Mouse (Mus musculus): ENCODE measurements at regions not wholly inside any gene's neighbourhood (a gene's known extent, or its start where the extent isn't known, plus 50 kb on each side); places are given as distances from the start of the nearest gene placed in this dataset.

DNA sequence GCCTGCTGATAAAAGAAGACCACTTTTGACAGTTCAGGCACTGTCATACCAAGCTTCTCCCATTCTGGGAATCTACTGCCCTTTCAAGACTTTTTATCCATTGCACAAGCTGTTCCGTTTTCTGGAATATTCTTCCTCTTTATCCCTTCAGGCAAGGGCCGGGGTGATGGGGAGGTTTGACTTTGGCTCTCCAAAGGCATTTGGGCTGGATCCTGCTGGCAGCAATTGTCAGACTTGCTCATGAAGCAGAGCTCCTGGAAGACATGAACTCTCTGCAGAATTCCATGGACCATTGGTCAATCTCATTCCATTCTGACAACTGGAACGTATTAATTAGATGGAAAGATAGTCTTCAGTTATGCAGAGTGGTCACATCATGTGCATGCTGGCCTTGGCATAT lies 146.6 kb downstream of the Ptpn20 start:
- no peak for TF ChIP-seq POLR2A (IDR thresholded peaks at IDR 0.05; ENCODE audit: control insufficient read depth, low read depth, low read length)
- no peaks in the 10 kb centered on the region for H3K36me3 ChIP-seq (ENCODE audit: control insufficient read depth, insufficient read depth, low read length)
- no peak overlapping the region for H3K4me3 ChIP-seq (ENCODE audit: control insufficient read depth, low read depth, low read length)
- H3K27me3 ChIP-seq (ENCODE audit: control insufficient read depth, insufficient read depth, low read length) = no peaks in the 10 kb centered on the region
- H3K4me1 ChIP-seq (ENCODE audit: control insufficient read depth, insufficient read depth, low read length) = no peaks in the 10 kb centered on the region
- no peak overlapping the region for H3K27ac ChIP-seq (ENCODE audit: control insufficient read depth, insufficient read depth, low read depth, low read length)

DNA sequence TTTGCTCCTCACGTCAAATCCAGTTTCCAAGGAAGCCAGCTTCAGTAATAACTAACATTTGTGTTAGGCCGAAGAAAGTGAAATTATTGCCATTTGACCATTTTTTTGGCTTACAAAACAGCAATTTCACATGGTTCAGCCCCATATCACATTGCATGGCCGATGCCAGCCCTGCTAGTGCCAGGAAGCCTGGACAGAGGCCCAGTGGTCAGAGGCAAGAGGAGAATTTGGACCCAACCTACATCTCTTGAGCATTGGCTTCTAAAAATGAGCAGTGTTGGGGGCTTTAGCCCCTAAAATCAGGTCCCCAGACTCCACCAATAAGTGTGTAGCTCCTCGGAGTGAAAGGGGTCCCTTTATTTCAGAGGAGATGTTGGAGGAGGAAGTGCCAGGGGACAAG lies 157.2 kb downstream of the Ptpn20 start:
- Histone ChIP-seq H3K27me3 (ENCODE audit: control insufficient read depth, insufficient read depth, low read length) (no peaks in the 10 kb centered on the region), H3K4me1 (ENCODE audit: control insufficient read depth, insufficient read depth, low read length) (no peaks in the 10 kb centered on the region), H3K36me3 (ENCODE audit: control insufficient read depth, insufficient read depth, low read length) (no peaks in the 10 kb centered on the region), H3K4me3 (ENCODE audit: control insufficient read depth, low read depth, low read length) (no peak overlapping the region), H3K27ac (ENCODE audit: control insufficient read depth, insufficient read depth, low read depth, low read length) (no peak overlapping the region)
- TF ChIP-seq POLR2A (IDR thresholded peaks at IDR 0.05; ENCODE audit: control insufficient read depth, low read depth, low read length) (no peak), CTCF (IDR thresholded peaks at IDR 0.05; ENCODE audit: control insufficient read depth, insufficient read depth, insufficient replicate concordance, low read depth, low read length) (no peak)

DNA sequence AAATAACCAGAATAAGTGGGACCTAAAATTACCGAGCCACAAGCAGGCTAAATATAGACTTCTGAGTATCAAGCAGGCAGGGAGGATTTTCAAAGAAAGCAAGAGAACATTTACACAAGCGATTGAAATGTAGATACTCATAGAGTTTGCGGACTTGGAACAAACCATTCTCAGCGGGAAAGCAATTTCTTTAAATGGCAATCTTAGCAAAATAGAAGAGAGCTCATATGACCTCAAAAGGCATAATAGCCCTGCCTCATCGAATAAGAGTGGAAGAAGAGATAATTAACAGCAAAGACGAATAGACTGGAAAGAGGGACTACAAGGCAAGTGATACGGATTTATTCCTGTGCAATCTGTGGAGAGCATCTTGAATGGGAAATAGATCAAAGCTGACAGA lies 163.7 kb upstream of the Gdf10 start:
- no peak for TF ChIP-seq CTCF (IDR thresholded peaks at IDR 0.05; ENCODE audit: control insufficient read depth, insufficient read depth, insufficient replicate concordance, low read depth, low read length)
- no peak for TF ChIP-seq POLR2A (IDR thresholded peaks at IDR 0.05; ENCODE audit: control insufficient read depth, low read depth, low read length)
- H3K36me3 ChIP-seq (ENCODE audit: control insufficient read depth, insufficient read depth, low read length) = no peaks in the 10 kb centered on the region
- no peak overlapping the region for H3K27ac ChIP-seq (ENCODE audit: control insufficient read depth, insufficient read depth, low read depth, low read length)
- H3K27me3 ChIP-seq (ENCODE audit: control insufficient read depth, insufficient read depth, low read length) = no peaks in the 10 kb centered on the region
- no peaks in the 10 kb centered on the region for H3K4me1 ChIP-seq (ENCODE audit: control insufficient read depth, insufficient read depth, low read length)
- no peak overlapping the region for H3K4me3 ChIP-seq (ENCODE audit: control insufficient read depth, low read depth, low read length)

DNA sequence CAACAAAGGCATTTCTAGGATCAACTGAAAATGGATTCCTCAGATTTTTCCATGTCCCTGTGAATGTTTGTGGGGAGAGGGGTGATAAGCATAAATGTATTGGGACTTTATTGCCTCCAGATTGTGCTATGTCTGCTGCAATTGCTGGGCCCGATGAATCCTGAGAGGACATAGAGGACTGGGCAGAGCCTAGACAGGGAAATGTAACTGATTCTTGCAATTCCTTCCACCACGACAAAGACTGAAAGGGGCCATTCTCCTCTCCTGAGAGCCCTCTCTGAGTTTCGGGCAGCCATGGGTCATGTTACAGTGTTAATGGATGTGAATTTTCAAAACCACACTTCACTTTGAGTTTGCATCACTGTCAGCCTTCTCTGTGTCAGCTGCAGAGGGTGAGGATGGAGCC lies 159.7 kb upstream of the Gdf10 start:
- Histone ChIP-seq H3K36me3 (ENCODE audit: control insufficient read depth, insufficient read depth, low read length) (no peaks in the 10 kb centered on the region), H3K4me3 (ENCODE audit: control insufficient read depth, low read depth, low read length) (no peak overlapping the region), H3K4me1 (ENCODE audit: control insufficient read depth, insufficient read depth, low read length) (no peaks in the 10 kb centered on the region), H3K27me3 (ENCODE audit: control insufficient read depth, insufficient read depth, low read length) (no peaks in the 10 kb centered on the region), H3K27ac (ENCODE audit: control insufficient read depth, insufficient read depth, low read depth, low read length) (no peak overlapping the region)
- TF ChIP-seq POLR2A (IDR thresholded peaks at IDR 0.05; ENCODE audit: control insufficient read depth, low read depth, low read length) = no peak
- TF ChIP-seq CTCF (IDR thresholded peaks at IDR 0.05; ENCODE audit: control insufficient read depth, insufficient read depth, insufficient replicate concordance, low read depth, low read length) = no peak

DNA sequence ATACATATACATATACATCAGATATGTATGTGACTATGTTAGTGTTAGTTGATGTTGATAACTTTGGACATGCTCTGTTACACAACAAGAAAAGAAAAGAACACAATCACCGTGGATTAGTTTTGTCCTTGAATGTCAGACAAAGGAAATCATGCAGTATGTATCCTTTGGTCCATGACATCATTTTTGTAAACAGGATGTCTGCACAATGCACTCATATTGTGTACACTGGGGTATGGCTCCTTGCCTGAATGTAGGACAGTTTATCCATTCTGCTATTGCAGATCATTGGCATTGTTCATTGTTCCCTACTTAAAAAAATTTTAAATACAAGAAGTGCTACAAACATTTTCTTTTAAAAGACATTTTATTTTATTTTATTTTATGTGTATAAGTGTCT lies 157.6 kb upstream of the Gdf10 start:
- no peaks in the 10 kb centered on the region for H3K27me3 ChIP-seq (ENCODE audit: control insufficient read depth, insufficient read depth, low read length)
- no peaks in the 10 kb centered on the region for H3K36me3 ChIP-seq (ENCODE audit: control insufficient read depth, insufficient read depth, low read length)
- TF ChIP-seq POLR2A (IDR thresholded peaks at IDR 0.05; ENCODE audit: control insufficient read depth, low read depth, low read length) (no peak), CTCF (IDR thresholded peaks at IDR 0.05; ENCODE audit: control insufficient read depth, insufficient read depth, insufficient replicate concordance, low read depth, low read length) (no peak)
- no peak overlapping the region for H3K27ac ChIP-seq (ENCODE audit: control insufficient read depth, insufficient read depth, low read depth, low read length)
- no peaks in the 10 kb centered on the region for H3K4me1 ChIP-seq (ENCODE audit: control insufficient read depth, insufficient read depth, low read length)
- H3K4me3 ChIP-seq (ENCODE audit: control insufficient read depth, low read depth, low read length) = no peak overlapping the region

DNA sequence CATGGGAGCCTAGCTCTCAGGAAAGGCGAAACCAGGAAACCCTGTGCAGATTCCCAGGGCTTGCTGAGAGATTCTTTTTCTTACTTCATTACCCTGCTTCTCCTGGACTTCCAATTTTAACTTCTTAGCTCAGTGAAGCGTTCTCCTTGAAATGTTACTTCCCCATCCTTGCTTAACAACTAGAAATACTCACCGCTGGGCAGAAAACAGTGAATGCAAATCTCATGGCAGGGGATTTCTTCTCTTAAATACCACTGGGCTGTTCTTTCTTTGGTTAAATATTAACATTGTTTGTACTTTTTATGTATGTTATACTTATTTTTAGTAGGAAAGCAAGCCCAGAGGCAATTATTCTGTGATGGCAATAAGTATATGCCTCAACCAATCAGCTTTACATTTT lies 151.0 kb upstream of the Gdf10 start:
- no peak overlapping the region for H3K27ac ChIP-seq (ENCODE audit: control insufficient read depth, insufficient read depth, low read depth, low read length)
- no peak for TF ChIP-seq POLR2A (IDR thresholded peaks at IDR 0.05; ENCODE audit: control insufficient read depth, low read depth, low read length)
- TF ChIP-seq CTCF (IDR thresholded peaks at IDR 0.05; ENCODE audit: control insufficient read depth, insufficient read depth, insufficient replicate concordance, low read depth, low read length) = no peak
- no peaks in the 10 kb centered on the region for H3K4me1 ChIP-seq (ENCODE audit: control insufficient read depth, insufficient read depth, low read length)
- H3K4me3 ChIP-seq (ENCODE audit: control insufficient read depth, low read depth, low read length) = no peak overlapping the region
- H3K27me3 ChIP-seq (ENCODE audit: control insufficient read depth, insufficient read depth, low read length) = no peaks in the 10 kb centered on the region
- H3K36me3 ChIP-seq (ENCODE audit: control insufficient read depth, insufficient read depth, low read length) = no peaks in the 10 kb centered on the region

DNA sequence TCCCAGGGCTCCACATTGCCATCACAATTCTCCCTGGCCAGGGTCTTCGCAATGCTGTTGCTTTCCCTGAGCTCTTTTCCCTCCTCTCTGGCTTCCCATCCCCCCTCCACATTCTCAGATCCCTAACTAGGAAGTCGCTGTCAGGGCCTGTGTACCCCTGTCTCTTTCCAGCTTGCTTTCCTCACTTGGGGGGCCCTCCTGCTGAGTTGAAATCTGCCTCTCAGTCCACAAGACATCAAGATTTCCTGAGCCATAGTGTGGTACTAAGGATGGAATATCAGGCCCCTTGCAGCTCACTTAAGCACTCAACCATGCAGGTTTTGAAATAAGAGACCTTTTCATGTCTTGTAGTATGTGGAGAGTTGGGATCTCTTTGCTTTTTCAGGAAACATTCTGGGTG lies 133.8 kb upstream of the Gdf10 start:
- no peak overlapping the region for H3K4me3 ChIP-seq (ENCODE audit: control insufficient read depth, low read depth, low read length)
- no peak overlapping the region for H3K27ac ChIP-seq (ENCODE audit: control insufficient read depth, insufficient read depth, low read depth, low read length)
- H3K4me1 ChIP-seq (ENCODE audit: control insufficient read depth, insufficient read depth, low read length) = no peaks in the 10 kb centered on the region
- H3K36me3 ChIP-seq (ENCODE audit: control insufficient read depth, insufficient read depth, low read length) = no peaks in the 10 kb centered on the region
- TF ChIP-seq CTCF (IDR thresholded peaks at IDR 0.05; ENCODE audit: control insufficient read depth, insufficient read depth, insufficient replicate concordance, low read depth, low read length) = no peak
- no peak for TF ChIP-seq POLR2A (IDR thresholded peaks at IDR 0.05; ENCODE audit: control insufficient read depth, low read depth, low read length)
- H3K27me3 ChIP-seq (ENCODE audit: control insufficient read depth, insufficient read depth, low read length) = no peaks in the 10 kb centered on the region

DNA sequence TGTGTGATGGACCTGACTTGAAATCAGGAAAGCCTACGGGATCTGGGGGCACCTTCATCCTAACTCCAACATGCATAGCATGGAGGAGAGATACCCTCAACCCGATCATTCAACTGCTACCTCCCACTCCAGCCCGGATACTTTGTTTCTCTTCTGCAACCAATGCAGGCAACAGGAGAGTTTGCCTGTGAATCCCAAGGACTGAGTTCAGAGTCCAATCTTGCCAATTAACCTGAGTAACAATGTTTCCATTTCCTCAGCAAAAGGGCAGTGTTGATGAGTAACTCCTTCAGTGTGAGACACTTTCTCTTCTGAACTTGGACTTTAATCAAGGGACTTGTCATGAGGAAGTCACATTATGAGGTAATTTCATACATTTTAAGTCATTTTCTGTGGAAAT lies 129.1 kb upstream of the Gdf10 start:
- Histone ChIP-seq H3K4me3 (ENCODE audit: control insufficient read depth, low read depth, low read length) (no peak overlapping the region), H3K4me1 (ENCODE audit: control insufficient read depth, insufficient read depth, low read length) (no peaks in the 10 kb centered on the region), H3K27ac (ENCODE audit: control insufficient read depth, insufficient read depth, low read depth, low read length) (no peak overlapping the region), H3K27me3 (ENCODE audit: control insufficient read depth, insufficient read depth, low read length) (no peaks in the 10 kb centered on the region), H3K36me3 (ENCODE audit: control insufficient read depth, insufficient read depth, low read length) (no peaks in the 10 kb centered on the region)
- no peak for TF ChIP-seq POLR2A (IDR thresholded peaks at IDR 0.05; ENCODE audit: control insufficient read depth, low read depth, low read length)
- TF ChIP-seq CTCF (IDR thresholded peaks at IDR 0.05; ENCODE audit: control insufficient read depth, insufficient read depth, insufficient replicate concordance, low read depth, low read length) = no peak

Data from testis, adult 2 months (tissue).